ENCODE assay signal across 27 mouse cellular contexts in the genomic region with DNA sequence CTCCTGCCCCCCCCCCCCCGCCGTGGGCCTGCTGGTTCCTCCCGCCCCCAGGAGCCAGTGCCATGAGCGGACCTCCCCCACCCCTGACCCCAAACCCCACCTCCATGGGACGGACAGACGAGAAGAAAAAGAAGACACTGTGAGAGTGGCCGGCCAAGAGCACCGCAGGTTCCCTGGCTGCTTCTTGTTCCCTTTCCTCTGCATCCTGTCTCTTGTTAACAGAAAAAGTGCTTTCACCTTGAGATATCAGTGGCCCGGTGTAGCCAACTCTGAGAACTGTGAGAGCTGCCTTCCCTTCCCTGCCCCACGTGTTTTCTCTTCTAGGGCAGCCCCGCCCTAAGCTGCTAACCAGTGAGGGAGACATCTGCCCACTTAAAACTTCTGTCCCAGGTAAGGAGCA. TPM values are rescaled to one million over a fixed set of nuclear protein-coding genes. Genes with fewer than 3 reads are reported as not detected.
DNase-seq lines count a peak whose midpoint lies in the region; ATAC-seq and TF ChIP-seq lines count a peak whose summit lies in the region.
"Not testable (repeated sequence)": the region's sequence is repeated elsewhere in the genome, so short reads cannot be mapped to it uniquely, and the experiment has no call there.
"Had no signal": no experiment of that assay in that cellular context is flagged by ENCODE, and none has a peak within 500 bp of the region (broad histone marks: within the 10 kb centered on the region; RNA-seq: fewer than 3 reads in every experiment).

No protein-coding gene starts in this region.

- H3K4me3 ChIP-seq in E14TG2a.4 (replicated peaks; ENCODE audit: low read length) (peak overlapping the region; percentile 41), ES-E14 (ENCODE audit: insufficient read depth in 1 of 2, low read depth in 1 of 2, low read length in 2 of 2, poor library complexity in 1 of 2, severe bottlenecking in 1 of 2) (peak overlapping the region in 1 of 2 experiments; percentile 55; a peak in 2 of 4 replicates)
- H3K4me3 ChIP-seq in heart, embryonic 11.5 days (ENCODE audit: low read depth, low read length); heart, embryonic 14.5 days (ENCODE audit: control insufficient read depth in 1 of 2, insufficient read depth in 1 of 2, low read depth in 1 of 2, low read length in 2 of 2); liver, postnatal 0 days (ENCODE audit: low read depth, low read length): not testable (repeated sequence)

- H3K4me1 ChIP-seq in E14TG2a.4 (replicated peaks; ENCODE audit: low read depth, low read length), result peaks cover 21% of the 10 kb centered on the region
- not testable (repeated sequence) for H3K4me1 ChIP-seq in ES-E14 (ENCODE audit: control insufficient read depth in 2 of 2, insufficient read depth in 2 of 2, low read length in 2 of 2, poor library complexity in 1 of 2); heart, embryonic 11.5 days (ENCODE audit: control insufficient read depth, insufficient read depth, low read length); heart, embryonic 14.5 days (ENCODE audit: control insufficient read depth in 2 of 2, insufficient read depth in 2 of 2, low read length in 2 of 2); liver, postnatal 0 days (ENCODE audit: insufficient read depth)

- H3K27me3 ChIP-seq in E14TG2a.4 (ENCODE audit: insufficient read depth, low read length); heart, embryonic 11.5 days (ENCODE audit: control insufficient read depth, insufficient read depth, low read length); heart, embryonic 14.5 days (ENCODE audit: control insufficient read depth, insufficient read depth, low read length); liver, postnatal 0 days (ENCODE audit: insufficient read depth, low read length): not testable (repeated sequence)

- not testable (repeated sequence) for H3K27ac ChIP-seq in ES-E14 (ENCODE audit: insufficient read depth, low read depth, low read length, poor library complexity, severe bottlenecking); heart, embryonic 11.5 days (ENCODE audit: low read depth, low read length); heart, embryonic 14.5 days (replicated peaks in 1 of 2; ENCODE audit: control insufficient read depth in 1 of 2, insufficient read depth in 1 of 2, low read depth in 2 of 2, low read length in 2 of 2); liver, postnatal 0 days (ENCODE audit: low read depth)

- in situ Hi-C loops in ES-E14 (cut with MboI; ENCODE audit: low sequenced_read_pairs in 2 of 2, unreplicated experiment in 2 of 2), result not testable (repeated sequence)

- H3K4me2 ChIP-seq in heart, embryonic 11.5 days, result peak overlapping the region; percentile 39; the same call in 1 of the 2 replicates
- H3K4me2 ChIP-seq in heart, embryonic 14.5 days (ENCODE audit: low read length), result peak overlapping the region; percentile 4; the same call in 1 of the 2 replicates
- H3K4me2 ChIP-seq in liver, postnatal 0 days (ENCODE audit: low read depth, low read length), result 0 out of 2 replicates have a peak overlapping the region, but pooled peaks have one; percentile 22

- 19% methylated on average over 6 of the region's 11 CpGs for WGBS in heart, embryonic 11.5 days (ENCODE audit: insufficient replicate concordance)
- WGBS in heart, embryonic 14.5 days, result 7% methylated on average over 9 of the region's 11 CpGs
- WGBS in liver, postnatal 0 days (ENCODE audit: insufficient replicate concordance), result 37% methylated on average over 8 of the region's 11 CpGs

- ATAC-seq in common myeloid progenitor, adult 5-6 weeks (replicated peaks; ENCODE audit: low read depth, poor library complexity, severe bottlenecking), result 0 out of 2 replicates have a peak, but pooled peaks have one; percentile 11
- not testable (repeated sequence) for ATAC-seq in heart, embryonic 11.5 days (replicated peaks; ENCODE audit: insufficient number of reproducible peaks, low FRiP score, low TSS enrichment); heart, embryonic 14.5 days (ENCODE audit: insufficient number of reproducible peaks, insufficient read depth, low FRiP score, low read depth); liver, postnatal 0 days
- ATAC-seq in hematopoietic stem cell, adult 5-6 weeks (replicated peaks in 1 of 2; ENCODE audit: insufficient read depth in 1 of 2, low FRiP score in 2 of 2, low TSS enrichment in 1 of 2, low read depth in 1 of 2, poor library complexity in 2 of 2, severe bottlenecking in 2 of 2), result peak; percentile 14 to 27; a peak in 1 of 4 replicates

- H3K36me3 ChIP-seq in E14TG2a.4 (ENCODE audit: insufficient read depth, low read length); ES-E14 (ENCODE audit: control insufficient read depth, insufficient read depth, low read length, poor library complexity, severe bottlenecking); heart, embryonic 11.5 days (ENCODE audit: control insufficient read depth, insufficient read depth, low read length); heart, embryonic 14.5 days (ENCODE audit: control insufficient read depth, insufficient read depth, low read length); liver, postnatal 0 days (replicated peaks; ENCODE audit: insufficient read depth, low read length): not testable (repeated sequence)

- H3K9ac ChIP-seq in ES-E14 (ENCODE audit: insufficient read depth, low read depth, low read length, poor library complexity, severe bottlenecking), result peak overlapping the region; percentile 63; the same call in 1 of the 2 replicates
- H3K9ac ChIP-seq in heart, embryonic 11.5 days (ENCODE audit: low read depth, low read length); heart, embryonic 14.5 days (ENCODE audit: low read length); liver, postnatal 0 days (replicated peaks): not testable (repeated sequence)

- TF ChIP-seq CTCF in E14TG2a.4 (conservative IDR thresholded peaks at IDR 0.05; ENCODE audit: low read length); liver, postnatal 0 days (IDR thresholded peaks at IDR 0.05; ENCODE audit: low read depth): not testable (repeated sequence)

- TF ChIP-seq EP300 in liver, postnatal 0 days (IDR thresholded peaks at IDR 0.05; ENCODE audit: low read depth), result not testable (repeated sequence)

- not testable (repeated sequence) for DNase-seq in ES-E14 (ENCODE audit: low read depth, low spot score); liver, postnatal 0 days

- peaks cover 13% of the 10 kb centered on the region for H3K9me3 ChIP-seq in E14TG2a.4 (ENCODE audit: low read length)
- H3K9me3 ChIP-seq in ES-E14 (ENCODE audit: control insufficient read depth, insufficient read depth, low read depth, low read length); heart, embryonic 11.5 days (replicated peaks; ENCODE audit: control insufficient read depth, low read length); heart, embryonic 14.5 days (ENCODE audit: control insufficient read depth, low read length); liver, postnatal 0 days (ENCODE audit: low read length): not testable (repeated sequence)

RNA-seq across cellular contexts. Expression of a gene that starts 9.1 kb away (rescaled TPM):
- total RNA-seq in ES-E14 (2012; rRNA removed), result not detected in 2 replicates
- total RNA-seq in common myeloid progenitor, adult 5-6 weeks (2017), result 20.3 and 28.0 TPM in 2 replicates
- not detected in 2 replicates for polyA plus RNA-seq in heart, embryonic 11.5 days (2014; fragmentation: Nextera tagmentation; extraction: Ambion mirVana)
- 0.16 TPM in 1 of 2 replicates, not detected in the other for polyA plus RNA-seq in heart, embryonic 14.5 days (2014; fragmentation: Nextera tagmentation; extraction: Ambion mirVana)
- total RNA-seq in hematopoietic stem cell, adult 5-6 weeks (2017), result 31.8 and 42.8 TPM in 2 replicates
- polyA plus RNA-seq in liver, postnatal 0 days (2015; fragmentation: Nextera tagmentation; extraction: Ambion mirVana), result 1.6 and 2.1 TPM in 2 replicates
- total RNA-seq: heart, adult 2 months had no signal
- polyA plus RNA-seq: C2C12; embryonic facial prominence, embryonic 10.5 days; embryonic facial prominence, embryonic 13.5 days; erythroblast, embryonic 14.5 days; forebrain, embryonic 12.5 days; hindbrain, embryonic 10.5 days had no signal

RNA-seq across cellular contexts. Expression of a gene that starts 23.3 kb away (rescaled TPM):
- 1.0 and 1.2 TPM in 2 replicates for total RNA-seq in ES-E14 (2012; rRNA removed)
- not detected in 2 replicates for total RNA-seq in common myeloid progenitor, adult 5-6 weeks (2017)
- polyA plus RNA-seq in heart, embryonic 11.5 days (2014; fragmentation: Nextera tagmentation; extraction: Ambion mirVana), result not detected in 2 replicates
- not detected in 2 replicates for polyA plus RNA-seq in heart, embryonic 14.5 days (2014; fragmentation: Nextera tagmentation; extraction: Ambion mirVana)
- total RNA-seq in hematopoietic stem cell, adult 5-6 weeks (2017), result not detected in 2 replicates
- polyA plus RNA-seq in liver, postnatal 0 days (2015; fragmentation: Nextera tagmentation; extraction: Ambion mirVana), result not detected in 2 replicates
- total RNA-seq: gastrocnemius, adult 8-10 months; gastrocnemius, postnatal 25 days; heart, adult 2 months; heart, postnatal 25 days had no signal
- polyA plus RNA-seq: C2C12; CD4-positive, CD25-positive, alpha-beta regulatory T cell, adult 4 months; cerebellum, adult 2 months; embryonic facial prominence, embryonic 10.5 days; embryonic facial prominence, embryonic 13.5 days; erythroblast, embryonic 14.5 days; forebrain, embryonic 12.5 days; forebrain, embryonic 15.5 days; gonadal fat pad, adult 2 months; heart, adult 2 months; heart, postnatal 0 days; hindbrain, embryonic 10.5 days had no signal

RNA-seq across cellular contexts. Expression of a gene that starts 28.7 kb away (rescaled TPM):
- 0.04 and 0.16 TPM in 2 replicates for total RNA-seq in ES-E14 (2012; rRNA removed)
- total RNA-seq in common myeloid progenitor, adult 5-6 weeks (2017), result not detected in 2 replicates
- not detected in 2 replicates for polyA plus RNA-seq in heart, embryonic 11.5 days (2014; fragmentation: Nextera tagmentation; extraction: Ambion mirVana)
- polyA plus RNA-seq in heart, embryonic 14.5 days (2014; fragmentation: Nextera tagmentation; extraction: Ambion mirVana), result not detected in 2 replicates
- not detected in 2 replicates for total RNA-seq in hematopoietic stem cell, adult 5-6 weeks (2017)
- polyA plus RNA-seq in liver, postnatal 0 days (2015; fragmentation: Nextera tagmentation; extraction: Ambion mirVana), result 0.06 TPM in 1 of 2 replicates, not detected in the other
- total RNA-seq: adrenal gland, adult 2 months; adrenal gland, postnatal 14 days; gastrocnemius, adult 8-10 months; gastrocnemius, postnatal 25 days; heart, adult 2 months; heart, postnatal 25 days had no signal
- polyA plus RNA-seq: adrenal gland, adult 2 months; C2C12; cerebellum, adult 2 months; embryonic facial prominence, embryonic 10.5 days; embryonic facial prominence, embryonic 13.5 days; erythroblast, embryonic 14.5 days; forebrain, embryonic 12.5 days; forebrain, embryonic 15.5 days; heart, postnatal 0 days; hindbrain, embryonic 10.5 days; hindbrain, embryonic 13.5 days; hindbrain, embryonic 16.5 days had no signal

RNA-seq across cellular contexts. Expression of a gene that starts 45.0 kb away (rescaled TPM):
- total RNA-seq in ES-E14 (2012; rRNA removed), result 3.2 and 4.9 TPM in 2 replicates
- total RNA-seq in common myeloid progenitor, adult 5-6 weeks (2017), result not detected in 2 replicates
- polyA plus RNA-seq in heart, embryonic 11.5 days (2014; fragmentation: Nextera tagmentation; extraction: Ambion mirVana), result not detected in 2 replicates
- polyA plus RNA-seq in heart, embryonic 14.5 days (2014; fragmentation: Nextera tagmentation; extraction: Ambion mirVana), result 1.1 TPM in 1 of 2 replicates, not detected in the other
- not detected in 2 replicates for total RNA-seq in hematopoietic stem cell, adult 5-6 weeks (2017)
- not detected in 2 replicates for polyA plus RNA-seq in liver, postnatal 0 days (2015; fragmentation: Nextera tagmentation; extraction: Ambion mirVana)
- total RNA-seq: adrenal gland, adult 2 months; heart, adult 2 months; heart, postnatal 25 days had no signal
- polyA plus RNA-seq: adrenal gland, adult 2 months; C2C12; CD4-positive, CD25-positive, alpha-beta regulatory T cell, adult 4 months; cerebellum, adult 2 months; cortical plate, adult 2 months; embryonic facial prominence, embryonic 10.5 days; erythroblast, embryonic 14.5 days; forebrain, embryonic 12.5 days; heart, adult 2 months; hindbrain, embryonic 10.5 days; hindbrain, embryonic 13.5 days had no signal

RNA-seq across cellular contexts. Expression of a gene that starts 47.5 kb away (rescaled TPM):
- total RNA-seq in ES-E14 (2012; rRNA removed), result 0.16 and 0.45 TPM in 2 replicates
- total RNA-seq in common myeloid progenitor, adult 5-6 weeks (2017), result 0.29 and 7.6 TPM in 2 replicates
- polyA plus RNA-seq in heart, embryonic 11.5 days (2014; fragmentation: Nextera tagmentation; extraction: Ambion mirVana), result not detected in 2 replicates
- 0.16 TPM in 1 of 2 replicates, not detected in the other for polyA plus RNA-seq in heart, embryonic 14.5 days (2014; fragmentation: Nextera tagmentation; extraction: Ambion mirVana)
- not detected in 2 replicates for total RNA-seq in hematopoietic stem cell, adult 5-6 weeks (2017)
- 1.5 and 2.2 TPM in 2 replicates for polyA plus RNA-seq in liver, postnatal 0 days (2015; fragmentation: Nextera tagmentation; extraction: Ambion mirVana)
- total RNA-seq: gastrocnemius, adult 8-10 months had no signal
- polyA plus RNA-seq: embryonic facial prominence, embryonic 13.5 days; erythroblast, embryonic 14.5 days; forebrain, embryonic 12.5 days; forebrain, embryonic 15.5 days; hindbrain, embryonic 10.5 days; hindbrain, embryonic 13.5 days; hindbrain, embryonic 16.5 days had no signal

Comparison
In these comparisons a context has a peak if more than half of its experiments do, and no peak if none do; other contexts are left out.
1. RNA of a gene that starts 9.1 kb away (total RNA-seq): 31.8 to 42.8 TPM in hematopoietic stem cell, adult 5-6 weeks and 20.3 to 28.0 TPM in common myeloid progenitor, adult 5-6 weeks; not detected in ES-E14; every median in the first group is over 10 times any median in the second.
2. Peak in every context shown above with its lines, with median percentiles within 50 percentile points of each other: H3K4me2 ChIP-seq.